Mouse (Mus musculus) gastrocnemius, postnatal 25 days (tissue): Measurements from ENCODE around the gene Rnf7. TPM values are rescaled to one million over a fixed set of nuclear protein-coding genes. Genes with fewer than 3 reads are reported as not detected.
A peak's percentile ranks its signal among the peaks of the same experiment; 100 is the strongest.
"Not testable (repeated sequence)": the region's sequence is repeated elsewhere in the genome, so short reads cannot be mapped to it uniquely, and the experiment has no call there.

Source experiments
- DNase-seq: peaks from one replicate; pipeline ENCODE4 v3.0.0; 2022
- long read RNA-seq, 2 experiments: library from polyadenylated mRNA; stranded (forward); transcript quantifications; one replicate each; pipeline ENCODE4 v2.0.0; 2021
- total RNA-seq, 2 experiments: library from RNA; stranded (reverse); gene quantifications; 1 replicate in 1 of 2; 2 replicates in 1 of 2; pipeline ENCODE4 v1.2.3; 2021

Gene Rnf7
- 10 to 100 TPM; 62.9 to 65.7 TPM for total RNA-seq
- long read RNA-seq, experiment 1, transcript Rnf7-201 (3 exons, 1,232 nt) = major isoform, 86 of 98 reads
- long read RNA-seq, experiment 1, partial matches to known transcripts = 0 of 98 reads
- long read RNA-seq, experiment 1, other reads (novel, unspliced or antisense) = 9 of 98 reads
- long read RNA-seq, experiment 2, transcript Rnf7-201 (3 exons, 1,232 nt) = major isoform, 83 of 89 reads
- long read RNA-seq, experiment 2, partial matches to known transcripts = 0 of 89 reads
- long read RNA-seq, experiment 2, other reads (novel, unspliced or antisense) = 5 of 89 reads

GRCm38 (mm10) chr9:96478071-96478888 lies at the start of gene Rnf7:
Gene Rnf7, minus strand, starts transcription at chr9:96478675.
- peak; percentile 99 for DNase-seq

DNA sequence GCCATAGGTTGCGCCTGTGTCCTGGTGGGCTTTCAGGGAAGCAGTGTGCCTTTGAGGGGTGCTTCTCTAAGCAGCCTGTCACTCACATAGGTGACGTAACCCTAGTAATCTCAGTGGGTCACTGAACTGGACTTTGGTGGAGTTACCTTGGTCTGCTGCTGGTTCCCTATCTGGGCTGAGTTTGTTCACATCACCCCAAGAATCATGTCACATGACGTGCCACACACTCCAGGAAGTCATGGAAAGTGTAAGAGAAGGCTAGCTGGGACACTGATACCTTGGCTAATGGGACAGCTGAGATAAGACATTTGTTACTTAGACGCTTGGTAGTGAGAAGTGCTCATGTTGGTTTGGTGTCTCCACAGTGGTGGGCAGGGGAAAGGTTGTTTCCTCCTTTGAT lies 47.5 kb upstream of the Rnf7 start:
- DNase-seq = no peak

GRCm38 (mm10) chr9:96524972-96525506 lies 46.6 kb upstream of the Rnf7 start, which contains the start of gene Gm28729:
Gene Gm28729, minus strand, starts transcription at chr9:96525264.
- no peak for DNase-seq

DNA sequence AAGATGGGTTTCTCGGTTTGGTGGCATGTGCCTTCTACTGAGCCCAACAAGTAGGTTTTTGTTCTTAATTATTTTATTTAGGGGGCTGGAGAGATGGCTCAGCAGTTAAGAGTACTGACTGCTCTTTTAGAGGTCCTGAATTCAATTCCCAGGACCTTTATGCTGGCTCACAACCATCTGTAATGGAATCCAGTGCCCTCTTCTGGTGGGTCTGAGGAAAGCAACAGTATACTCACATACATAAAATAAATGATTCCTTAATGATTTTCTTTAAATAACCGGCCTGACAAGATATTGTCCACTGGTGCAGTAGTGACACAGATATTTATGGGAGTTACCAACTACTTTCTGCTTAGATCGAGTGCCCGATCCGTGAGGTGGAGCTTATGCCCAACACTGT lies 44.7 kb upstream of the Rnf7 start:
- DNase-seq = no peak

DNA sequence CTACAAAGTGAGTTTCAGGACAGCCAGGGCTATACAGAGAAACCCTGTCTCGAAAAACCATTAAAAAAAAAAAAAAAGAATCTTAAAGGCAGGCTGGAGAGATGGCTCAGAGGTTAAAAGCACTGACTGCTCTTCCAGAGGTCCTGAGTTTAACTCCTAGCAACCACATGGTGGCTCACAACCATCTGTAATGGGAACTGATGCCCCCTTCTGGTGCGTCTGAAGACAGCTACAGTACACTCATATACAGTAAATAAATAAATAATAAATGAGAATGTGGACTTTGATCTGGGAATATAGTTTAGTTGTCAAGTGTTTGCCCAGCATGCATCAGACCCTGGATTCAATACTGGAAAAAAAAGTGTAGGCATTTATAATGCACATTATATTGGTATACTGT lies 43.1 kb upstream of the Rnf7 start:
- not testable (repeated sequence) for DNase-seq

- DNase-seq = no peak
These were observed 39.0 kb upstream of the Rnf7 start for GRCm38 (mm10) chr9:96517429-96517828.

GRCm38 (mm10) chr9:96516806-96517205 lies 38.3 kb upstream of the Rnf7 start:
- no peak for DNase-seq

DNA sequence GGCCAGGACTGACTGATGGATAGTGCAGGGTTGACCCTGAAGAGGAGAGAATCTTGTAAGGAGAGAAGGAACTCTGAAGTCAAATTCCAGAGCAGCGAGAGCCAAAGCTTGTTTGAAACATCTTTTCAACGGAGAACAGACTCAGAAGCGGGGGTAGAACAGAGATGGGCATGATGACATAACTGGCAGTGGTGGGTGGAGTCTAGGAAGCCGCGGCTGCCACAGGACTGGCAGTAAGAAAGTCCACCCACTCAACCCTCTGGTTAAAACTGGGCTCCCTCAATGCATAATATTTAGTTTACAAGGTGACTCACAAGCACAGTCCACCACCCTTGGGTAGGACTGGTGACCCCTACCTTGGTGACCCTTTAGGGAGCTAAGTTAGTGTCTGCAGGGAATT lies 37.3 kb upstream of the Rnf7 start:
- no peak for DNase-seq

DNA sequence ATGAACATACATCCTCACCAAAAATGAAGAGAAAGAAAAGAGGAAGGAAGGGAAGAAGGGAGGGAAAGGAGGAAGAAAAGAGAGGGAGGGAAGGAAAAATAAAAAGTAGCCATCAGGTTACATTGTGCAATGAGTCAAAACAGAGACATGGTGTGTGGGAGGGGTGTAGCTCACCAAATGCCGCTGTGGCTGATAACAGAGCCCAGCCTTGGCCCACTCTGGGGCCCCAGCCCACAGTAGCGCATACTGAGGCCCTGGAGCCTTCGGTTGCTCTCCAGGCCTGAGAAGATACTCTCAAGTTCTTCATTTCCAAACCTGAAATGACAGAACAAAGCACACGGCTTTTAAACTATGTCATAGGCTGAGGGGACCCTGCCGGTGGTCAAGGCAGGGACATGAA lies 35.8 kb upstream of the Rnf7 start:
- DNase-seq = no peak

DNA sequence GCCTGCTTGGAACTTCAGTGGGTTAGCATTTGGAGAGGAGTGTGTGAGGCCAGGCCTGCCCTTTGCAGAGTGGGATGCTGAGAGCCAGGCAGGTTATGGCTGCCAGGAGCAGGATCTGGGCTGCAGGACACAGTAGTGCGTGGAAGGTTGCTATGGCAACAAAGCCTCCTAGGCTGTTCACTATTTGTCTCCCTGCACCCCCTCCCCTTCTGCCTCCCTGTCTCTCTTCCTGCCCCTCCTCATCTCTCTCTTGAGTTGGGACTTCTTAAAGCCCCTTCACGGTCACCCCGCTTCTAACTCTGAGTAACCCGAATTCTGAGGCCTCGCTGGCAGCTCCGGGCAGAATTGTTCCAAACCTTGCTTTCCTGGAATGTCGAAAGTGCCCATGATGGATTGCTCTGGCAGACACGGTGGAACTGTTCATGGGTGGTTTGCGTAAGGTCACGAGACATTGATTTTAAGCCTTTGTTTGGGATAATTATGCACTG lies 27.6 kb upstream of the Rnf7 start:
- DNase-seq = peak; percentile 29

- no peak for DNase-seq
These were observed 26.7 kb upstream of the Rnf7 start for GRCm38 (mm10) chr9:96505156-96505555.

DNA sequence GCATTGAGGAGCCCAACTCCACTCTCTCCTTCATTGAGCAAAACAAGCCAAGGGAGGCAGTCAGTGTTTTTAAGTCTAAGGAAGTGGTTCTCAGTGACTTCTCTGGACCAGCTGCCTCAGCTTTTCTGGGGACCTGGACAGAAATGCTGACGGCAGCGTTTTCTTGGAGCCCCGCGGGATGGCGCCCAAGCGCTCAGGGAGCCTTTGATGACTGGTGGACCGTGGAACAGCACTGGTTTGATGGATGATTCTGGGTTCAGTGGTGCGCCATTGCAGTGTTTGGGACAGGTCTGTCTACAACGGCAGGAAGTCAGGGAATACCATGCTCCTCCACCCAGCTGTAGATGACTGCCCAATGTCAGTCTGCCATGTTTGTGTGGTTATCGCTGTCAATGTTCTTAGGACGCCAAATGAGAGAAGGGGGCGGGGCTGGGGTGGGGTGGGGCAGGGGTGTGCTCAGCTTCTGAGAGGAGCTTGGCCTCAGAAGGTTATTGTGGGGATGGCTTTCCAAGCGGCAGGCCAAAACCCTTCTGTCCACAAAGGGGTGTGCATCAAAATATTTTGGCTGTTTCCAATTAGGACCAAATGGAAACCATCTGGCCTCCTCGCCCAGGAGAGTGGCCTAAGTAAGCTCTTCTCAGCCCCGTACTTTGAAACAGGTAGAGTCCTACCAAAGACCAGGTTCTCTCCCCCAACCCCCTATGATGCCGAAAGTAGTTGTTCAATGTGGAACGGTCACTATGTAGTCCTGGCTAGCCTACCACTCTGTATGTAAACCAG lies 25.8 kb upstream of the Rnf7 start:
- DNase-seq = no peak

- no peak for DNase-seq
These were observed 24.6 kb upstream of the Rnf7 start for GRCm38 (mm10) chr9:96502856-96503610.

GRCm38 (mm10) chr9:96501217-96501616 lies 22.7 kb upstream of the Rnf7 start:
- DNase-seq = no peak

GRCm38 (mm10) chr9:96493212-96493611 lies 14.7 kb upstream of the Rnf7 start:
- DNase-seq = no peak

- DNase-seq = no peak
These were observed 13.3 kb upstream of the Rnf7 start for GRCm38 (mm10) chr9:96491810-96492209.

- not testable (repeated sequence) for DNase-seq
These were observed 9.4 kb upstream of the Rnf7 start for GRCm38 (mm10) chr9:96487869-96488268.

- DNase-seq = no peak
These were observed 5.2 kb upstream of the Rnf7 start for GRCm38 (mm10) chr9:96483648-96484047.

GRCm38 (mm10) chr9:96483028-96483427 lies 4.6 kb upstream of the Rnf7 start:
- no peak for DNase-seq

DNA sequence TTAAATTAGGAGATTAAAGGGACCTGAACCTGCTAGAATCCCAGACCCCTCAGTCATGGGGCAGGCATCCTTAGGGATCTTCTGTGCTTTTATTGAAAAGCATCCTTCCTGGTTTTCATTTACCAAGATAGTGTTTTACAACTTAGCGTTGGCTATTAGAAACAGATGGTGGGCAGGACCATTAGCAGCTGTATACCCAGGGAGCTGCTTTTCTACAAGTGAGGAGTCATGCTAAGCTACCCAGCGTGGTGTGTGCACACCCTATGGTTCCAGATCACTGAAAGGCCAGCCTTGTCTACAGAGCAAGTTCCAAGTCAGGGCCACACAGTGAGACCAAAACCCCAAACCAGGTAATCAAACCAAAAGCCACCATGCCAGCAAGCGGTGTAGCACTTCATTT lies 6.1 kb downstream of the Rnf7 start:
- DNase-seq = no peak

DNA sequence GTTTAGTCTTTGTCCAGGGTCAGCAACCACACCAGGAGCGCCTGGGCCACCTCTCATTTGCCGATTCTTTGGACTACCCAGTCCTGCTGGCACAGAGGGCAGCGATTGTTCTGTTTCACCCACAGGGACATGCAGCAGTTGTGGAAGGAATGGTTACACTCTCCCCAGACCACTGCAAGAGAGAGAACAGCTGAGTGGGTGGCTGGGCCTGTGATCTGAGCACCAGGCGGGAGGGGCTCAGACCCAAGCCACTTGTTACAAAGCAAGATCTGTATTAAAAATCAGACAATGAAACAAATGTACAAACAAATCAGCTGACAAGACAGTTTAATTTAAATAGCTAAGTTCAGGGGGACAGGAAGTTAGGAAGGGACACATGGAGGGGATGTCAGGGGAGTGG lies 6.8 kb downstream of the Rnf7 start:
- not testable (repeated sequence) for DNase-seq
